Mouse (Mus musculus) frontal cortex, postnatal 14 days (tissue): ENCODE results near the gene Olfr1048.
"Not testable (repeated sequence)": the region's sequence is repeated elsewhere in the genome, so short reads cannot be mapped to it uniquely, and the experiment has no call there.

Experiments
- DNase-seq, 2 experiments: peaks; one replicate each; pipeline ENCODE4 v3.0.0; 2022; ENCODE audit warnings: low spot score in 2 of 2

Gene Olfr1048

GRCm38 (mm10) chr2:86240189-86240588, at the start of gene Olfr1048:
Olfr1048 (minus strand) TSS chr2:86240289.
- no peak for DNase-seq

- not testable (repeated sequence) for DNase-seq
These were observed 38.9 kb upstream of the Olfr1048 start, which contains the start of gene Olfr1051 for GRCm38 (mm10) chr2:86278988-86279387. Olfr1051 (minus strand) TSS chr2:86279088.

GRCm38 (mm10) chr2:86258228-86258627, 18.1 kb upstream of the Olfr1048 start, which contains the start of gene Olfr1049:
Olfr1049 (minus strand) TSS chr2:86258328.
- not testable (repeated sequence) for DNase-seq

- no peak for DNase-seq
These were observed 8.8 kb downstream of the Olfr1048 start, which contains the start of gene Olfr1047 for GRCm38 (mm10) chr2:86231301-86231700. Olfr1047 (minus strand) TSS chr2:86231401.

- DNase-seq: no peak
These were observed 20.9 kb downstream of the Olfr1048 start, which contains the start of gene Olfr1046 for GRCm38 (mm10) chr2:86219214-86219613. Olfr1046 (minus strand) TSS chr2:86219314.

GRCm38 (mm10) chr2:86202909-86203308, 37.2 kb downstream of the Olfr1048 start, which contains the start of gene Olfr1045:
Olfr1045 (minus strand) TSS chr2:86203009.
- DNase-seq: no peak

GRCm38 (mm10) chr2:86195863-86196262, 44.2 kb downstream of the Olfr1048 start:
- DNase-seq: no peak

GRCm38 (mm10) chr2:86185583-86185982, 54.5 kb downstream of the Olfr1048 start, which contains the start of gene Olfr52:
Olfr52 (minus strand) TSS chr2:86185683.
- DNase-seq: no peak
